In genomic region chr4:134511730-134512129, GRCm38 (mm10) we compare ENCODE assay signal across 9 mouse cellular contexts. TPM values are rescaled to one million over a fixed set of nuclear protein-coding genes. Genes with fewer than 3 reads are reported as not detected.
DNase-seq lines count a peak whose midpoint lies in the region; ATAC-seq and TF ChIP-seq lines count a peak whose summit lies in the region.
"Had no signal": no experiment of that assay in that cellular context is flagged by ENCODE, and none has a peak within 500 bp of the region (broad histone marks: within the 10 kb centered on the region; RNA-seq: fewer than 3 reads in every experiment).

No protein-coding gene starts in this region.

- TF ChIP-seq EP300 in MEL (IDR thresholded peaks at IDR 0.05; ENCODE audit: low read depth in 1 of 2, low read length in 2 of 2): no peak

- peaks cover 24% of the 10 kb centered on the region for H3K79me2 ChIP-seq in MEL (ENCODE audit: control insufficient read depth, insufficient read depth, low read length, poor library complexity)

- H3K4me1 ChIP-seq in heart, embryonic 16.5 days (ENCODE audit: control insufficient read depth, insufficient read depth, low read length): peaks cover 28% of the 10 kb centered on the region
- peaks cover 16 to 19% of the 10 kb centered on the region in 2 experiments for H3K4me1 ChIP-seq in MEL (ENCODE audit: control insufficient read depth in 1 of 2, insufficient read depth in 2 of 2, low read length in 2 of 2)
- H3K4me1 ChIP-seq in hindbrain, embryonic 13.5 days (replicated peaks): peaks cover 6% of the 10 kb centered on the region
- peaks cover 58% of the 10 kb centered on the region for H3K4me1 ChIP-seq in liver, embryonic 16.5 days (ENCODE audit: control insufficient read depth, low read depth, low read length)

- peak overlapping the region; percentile 59 for H3K4me3 ChIP-seq in heart, embryonic 16.5 days (ENCODE audit: low read length)
- peak overlapping the region; percentile 39 to 73 for H3K4me3 ChIP-seq in MEL (ENCODE audit: control insufficient read depth in 1 of 2, insufficient read depth in 1 of 2, low read depth in 2 of 2, low read length in 2 of 2)
- H3K4me3 ChIP-seq in hindbrain, embryonic 13.5 days: no peak overlapping the region
- peak overlapping the region; percentile 84 for H3K4me3 ChIP-seq in liver, embryonic 16.5 days (ENCODE audit: low read depth, low read length)

- H3K4me2 ChIP-seq in heart, embryonic 16.5 days (ENCODE audit: low read depth, low read length): peak overlapping the region; percentile 71
- peak overlapping the region; percentile 84 for H3K4me2 ChIP-seq in hindbrain, embryonic 13.5 days
- H3K4me2 ChIP-seq in liver, embryonic 16.5 days (ENCODE audit: low read depth, low read length): peak overlapping the region; percentile 98

- TF ChIP-seq CTCF in MEL (IDR thresholded peaks at IDR 0.05 in 2 of 3, conservative IDR thresholded peaks at IDR 0.05 in 1 of 3; ENCODE audit: control insufficient read depth in 1 of 3, insufficient read depth in 1 of 3, low read depth in 2 of 3, low read length in 3 of 3, poor library complexity in 1 of 3, severe bottlenecking in 1 of 3): no peak

- H3K9me3 ChIP-seq in heart, embryonic 16.5 days (replicated peaks; ENCODE audit: control insufficient read depth, low read length): no peaks in the 10 kb centered on the region
- no peaks in the 10 kb centered on the region for H3K9me3 ChIP-seq in MEL (replicated peaks; ENCODE audit: insufficient read depth, low read length)
- no peaks in the 10 kb centered on the region for H3K9me3 ChIP-seq in hindbrain, embryonic 13.5 days
- H3K9me3 ChIP-seq in liver, embryonic 16.5 days (replicated peaks; ENCODE audit: control insufficient read depth, low read length): no peaks in the 10 kb centered on the region

- DNase-seq in heart, adult 11 months: no peak
- DNase-seq in MEL (ENCODE audit: low read depth, low spot score): peak; percentile 32
- no peak for DNase-seq in thymus, postnatal 0 days (ENCODE audit: low spot score)
- no peak for DNase-seq in kidney, postnatal 25 days
- no peak for DNase-seq in gastrocnemius, adult 8-10 months (ENCODE audit: low spot score in 2 of 2)
- DNase-seq: kidney, adult 18-20 months had no signal

- 56% methylated on average over 6 of the region's 6 CpGs for WGBS in heart, embryonic 16.5 days
- WGBS in hindbrain, embryonic 13.5 days: 73% methylated on average over 6 of the region's 6 CpGs
- 19% methylated on average over 6 of the region's 6 CpGs for WGBS in liver, embryonic 16.5 days (ENCODE audit: insufficient replicate concordance)

- no peaks in the 10 kb centered on the region for H3K27me3 ChIP-seq in heart, embryonic 16.5 days (ENCODE audit: control insufficient read depth, insufficient read depth, low read length)
- H3K27me3 ChIP-seq in MEL (ENCODE audit: control insufficient read depth in 1 of 2, insufficient read depth in 2 of 2, low read length in 2 of 2): no peaks in the 10 kb centered on the region
- 0 out of 2 replicates have a peak, but pooled peaks cover 3% of the 10 kb centered on the region for H3K27me3 ChIP-seq in hindbrain, embryonic 13.5 days
- H3K27me3 ChIP-seq in liver, embryonic 16.5 days (ENCODE audit: control insufficient read depth, insufficient read depth, low read depth, low read length): no peaks in the 10 kb centered on the region

- peak overlapping the region; percentile 60 for H3K9ac ChIP-seq in heart, embryonic 16.5 days (ENCODE audit: low read length)
- peak overlapping the region; percentile 77 for H3K9ac ChIP-seq in MEL (ENCODE audit: control insufficient read depth, low read depth, low read length, poor library complexity, severe bottlenecking)
- no peak overlapping the region for H3K9ac ChIP-seq in hindbrain, embryonic 13.5 days
- peak overlapping the region; percentile 87 for H3K9ac ChIP-seq in liver, embryonic 16.5 days (ENCODE audit: low read depth, low read length)

- TF ChIP-seq RAD21 in MEL (IDR thresholded peaks at IDR 0.05; ENCODE audit: low read depth, low read length): no peak

- H3K36me3 ChIP-seq in heart, embryonic 16.5 days (ENCODE audit: control insufficient read depth, insufficient read depth): peaks cover 3% of the 10 kb centered on the region; the same call in 1 of the 2 replicates
- peaks cover 0 to 17% of the 10 kb centered on the region in 2 experiments; a peak in 3 of 4 replicates for H3K36me3 ChIP-seq in MEL (ENCODE audit: control insufficient read depth in 1 of 2, insufficient read depth in 2 of 2, low read length in 2 of 2)
- H3K36me3 ChIP-seq in hindbrain, embryonic 13.5 days: peaks cover 16% of the 10 kb centered on the region
- peaks cover 8% of the 10 kb centered on the region; the same call in 1 of the 2 replicates for H3K36me3 ChIP-seq in liver, embryonic 16.5 days (ENCODE audit: control insufficient read depth, insufficient read depth)

- no peak overlapping the region for H3K27ac ChIP-seq in heart, embryonic 16.5 days (ENCODE audit: low read length)
- H3K27ac ChIP-seq in MEL (ENCODE audit: control insufficient read depth, low read depth, low read length): peak overlapping the region; percentile 5; the same call in 1 of the 2 replicates
- H3K27ac ChIP-seq in hindbrain, embryonic 13.5 days: no peak overlapping the region
- peak overlapping the region; percentile 88 for H3K27ac ChIP-seq in liver, embryonic 16.5 days (ENCODE audit: low read length)

- no peak for ATAC-seq in heart, embryonic 16.5 days (replicated peaks; ENCODE audit: extremely low read depth, insufficient read depth, low FRiP score)
- ATAC-seq in hindbrain, embryonic 13.5 days (ENCODE audit: low FRiP score): no peak
- no peak for ATAC-seq in liver, embryonic 16.5 days (ENCODE audit: low read depth)

- TF ChIP-seq POLR2A in MEL (IDR thresholded peaks at IDR 0.05; ENCODE audit: control insufficient read depth in 1 of 2, insufficient read depth in 1 of 2, low read depth in 1 of 2, low read length in 2 of 2, poor library complexity in 1 of 2): no peak

TF ChIP-seq in MEL, 35 proteins besides CTCF, POLR2A, EP300 and RAD21 (continues in another document):
- TF ChIP-seq NRF1 (IDR thresholded peaks at IDR 0.05; ENCODE audit: insufficient read depth, low read depth, low read length, poor library complexity, severe bottlenecking) (no peak), ZMIZ1 (IDR thresholded peaks at IDR 0.05; ENCODE audit: low read depth, low read length) (no peak)

RNA-seq across cellular contexts. Expression of gene Aunip, which starts 0.9 kb away (rescaled TPM):
- polyA plus RNA-seq in heart, embryonic 16.5 days (2015; fragmentation: Nextera tagmentation; extraction: Ambion mirVana): 8.1 and 10.0 TPM in 2 replicates
- 12.8 and 14.9 TPM in 2 replicates for total RNA-seq in MEL (2012; rRNA removed)
- 10 to 100 TPM in 1 of 2 experiments, not detected in 1; 20.6 TPM for polyA plus RNA-seq in MEL (2012; ENCODE audit: insufficient read depth in 1 of 2, insufficient read length in 2 of 2, low read depth in 1 of 2, low replicate concordance in 2 of 2, missing spikeins in 1 of 2)
- 2.6 and 2.8 TPM in 2 replicates for polyA plus RNA-seq in hindbrain, embryonic 13.5 days (2015; fragmentation: Nextera tagmentation; extraction: Ambion mirVana)
- polyA plus RNA-seq in liver, embryonic 16.5 days (2015; fragmentation: Nextera tagmentation; extraction: Ambion mirVana): 13.7 and 16.5 TPM in 2 replicates
- 14.3 and 16.7 TPM in 2 replicates for polyA plus RNA-seq in thymus, postnatal 0 days (2015; fragmentation: Nextera tagmentation; extraction: Ambion mirVana)
- not detected for total RNA-seq in gastrocnemius, adult 8-10 months (2022)

RNA-seq across cellular contexts. Expression of gene Paqr7, which starts 15.2 kb away (rescaled TPM):
- polyA plus RNA-seq in heart, embryonic 16.5 days (2015; fragmentation: Nextera tagmentation; extraction: Ambion mirVana): 12.4 and 13.2 TPM in 2 replicates
- 0.19 and 0.26 TPM in 2 replicates for total RNA-seq in MEL (2012; rRNA removed)
- 1 to 10 TPM in 1 of 2 experiments, not detected in 1; 2.4 TPM for polyA plus RNA-seq in MEL (2012; ENCODE audit: insufficient read depth in 1 of 2, insufficient read length in 2 of 2, low read depth in 1 of 2, low replicate concordance in 2 of 2, missing spikeins in 1 of 2)
- polyA plus RNA-seq in hindbrain, embryonic 13.5 days (2015; fragmentation: Nextera tagmentation; extraction: Ambion mirVana): 20.2 and 21.5 TPM in 2 replicates
- polyA plus RNA-seq in liver, embryonic 16.5 days (2015; fragmentation: Nextera tagmentation; extraction: Ambion mirVana): 8.4 and 8.8 TPM in 2 replicates
- polyA plus RNA-seq in thymus, postnatal 0 days (2015; fragmentation: Nextera tagmentation; extraction: Ambion mirVana): 8.1 TPM in 2 replicates
- total RNA-seq in gastrocnemius, adult 8-10 months (2022): 1 to 10 TPM; 2.8 to 5.5 (median 5.0) TPM

RNA-seq across cellular contexts. Expression of gene Mtfr1l, which starts 23.5 kb away (rescaled TPM):
- polyA plus RNA-seq in heart, embryonic 16.5 days (2015; fragmentation: Nextera tagmentation; extraction: Ambion mirVana): 165 and 167 TPM in 2 replicates
- 44.3 and 52.0 TPM in 2 replicates for total RNA-seq in MEL (2012; rRNA removed)
- polyA plus RNA-seq in MEL (2012; ENCODE audit: insufficient read depth in 1 of 2, insufficient read length in 2 of 2, low read depth in 1 of 2, low replicate concordance in 2 of 2, missing spikeins in 1 of 2): 10 to 100 TPM in 1 of 2 experiments, not detected in 1; 88.3 TPM
- polyA plus RNA-seq in hindbrain, embryonic 13.5 days (2015; fragmentation: Nextera tagmentation; extraction: Ambion mirVana): 160 and 163 TPM in 2 replicates
- 36.2 and 36.4 TPM in 2 replicates for polyA plus RNA-seq in liver, embryonic 16.5 days (2015; fragmentation: Nextera tagmentation; extraction: Ambion mirVana)
- polyA plus RNA-seq in thymus, postnatal 0 days (2015; fragmentation: Nextera tagmentation; extraction: Ambion mirVana): 98.6 and 104 TPM in 2 replicates
- total RNA-seq in gastrocnemius, adult 8-10 months (2022): 100 to 1,000 TPM; 129 to 173 (median 151) TPM

RNA-seq across cellular contexts. Expression of gene Selenon, which starts 40.2 kb away (rescaled TPM):
- polyA plus RNA-seq in heart, embryonic 16.5 days (2015; fragmentation: Nextera tagmentation; extraction: Ambion mirVana): 5.4 and 7.9 TPM in 2 replicates
- 2.2 and 2.9 TPM in 2 replicates for total RNA-seq in MEL (2012; rRNA removed)
- 10 to 100 TPM in 1 of 2 experiments, not detected in 1; 16.3 TPM for polyA plus RNA-seq in MEL (2012; ENCODE audit: insufficient read depth in 1 of 2, insufficient read length in 2 of 2, low read depth in 1 of 2, low replicate concordance in 2 of 2, missing spikeins in 1 of 2)
- polyA plus RNA-seq in hindbrain, embryonic 13.5 days (2015; fragmentation: Nextera tagmentation; extraction: Ambion mirVana): 9.5 and 11.0 TPM in 2 replicates
- 1.3 TPM in 2 replicates for polyA plus RNA-seq in liver, embryonic 16.5 days (2015; fragmentation: Nextera tagmentation; extraction: Ambion mirVana)
- polyA plus RNA-seq in thymus, postnatal 0 days (2015; fragmentation: Nextera tagmentation; extraction: Ambion mirVana): 4.8 and 6.8 TPM in 2 replicates
- total RNA-seq in gastrocnemius, adult 8-10 months (2022): 1 to 10 TPM; 2.8 to 3.8 (median 3.2) TPM

RNA-seq across cellular contexts. Expression of gene Stmn1, which starts 43.6 kb away (rescaled TPM):
- polyA plus RNA-seq in heart, embryonic 16.5 days (2015; fragmentation: Nextera tagmentation; extraction: Ambion mirVana): 936 and 979 TPM in 2 replicates
- total RNA-seq in MEL (2012; rRNA removed): 200 and 214 TPM in 2 replicates
- polyA plus RNA-seq in MEL (2012; ENCODE audit: insufficient read depth in 1 of 2, insufficient read length in 2 of 2, low read depth in 1 of 2, low replicate concordance in 2 of 2, missing spikeins in 1 of 2): 100 to 1,000 TPM in 1 of 2 experiments, not detected in 1; 350 TPM
- polyA plus RNA-seq in hindbrain, embryonic 13.5 days (2015; fragmentation: Nextera tagmentation; extraction: Ambion mirVana): 6,917 and 6,921 TPM in 2 replicates
- polyA plus RNA-seq in liver, embryonic 16.5 days (2015; fragmentation: Nextera tagmentation; extraction: Ambion mirVana): 360 and 407 TPM in 2 replicates
- 1,989 and 2,008 TPM in 2 replicates for polyA plus RNA-seq in thymus, postnatal 0 days (2015; fragmentation: Nextera tagmentation; extraction: Ambion mirVana)
- 1 to 10 TPM; 2.7 to 4.4 (median 2.8) TPM for total RNA-seq in gastrocnemius, adult 8-10 months (2022)

Comparison
In these comparisons a context has a peak if more than half of its experiments do, and no peak if none do; other contexts are left out.
1. H3K27ac ChIP-seq: peak in MEL (single experiment) and liver, embryonic 16.5 days (single experiment); none in heart, embryonic 16.5 days (single experiment) and hindbrain, embryonic 13.5 days (single experiment).
2. Peak in every context shown above with its lines, with median percentiles within 50 percentile points of each other: H3K4me2 ChIP-seq.